Mouse (Mus musculus) MEL (cell line): ENCODE data around the gene Hist1h4n. TPM values are rescaled to one million over a fixed set of nuclear protein-coding genes. Genes with fewer than 3 reads are reported as not detected.

ENCODE experiments used
- DNase-seq: peaks from one replicate; pipeline ENCODE4 v3.0.0; 2011; ENCODE audit warnings: low read depth, low spot score
- H3K27ac ChIP-seq: 2 replicates; pipeline ENCODE4 v1.5.1; 2012; ENCODE audit warnings: low read depth, mild to moderate bottlenecking, control low read depth, low read length, moderate library complexity; ENCODE audit not compliant: control insufficient read depth
- H3K27me3 ChIP-seq, 2 experiments: fragments of 150-350 bp in 1 of 2; sonication (generic) in 1 of 2; 2 replicates each; pipeline ENCODE4 v1.6.1; 2012; ENCODE audit warnings: low read length in 2 of 2, mild to moderate bottlenecking in 2 of 2, improper control_type of control experiment in 1 of 2, moderate library complexity in 1 of 2; ENCODE audit not compliant: insufficient read depth in 2 of 2, control insufficient read depth in 1 of 2
- H3K36me3 ChIP-seq, 2 experiments: 2 replicates each; pipeline ENCODE4 v1.6.1; 2012 to 2014; ENCODE audit warnings: low read length in 2 of 2, improper control_type of control experiment in 1 of 2, inconsistent platforms in 1 of 2, mild to moderate bottlenecking in 1 of 2; ENCODE audit not compliant: insufficient read depth in 2 of 2, control insufficient read depth in 1 of 2
- H3K4me1 ChIP-seq, 2 experiments: fragments of 150-350 bp in 1 of 2; sonication (generic) in 1 of 2; 2 replicates each; pipeline ENCODE4 v1.6.1; 2012; ENCODE audit warnings: low read length in 2 of 2, improper control_type of control experiment in 1 of 2, mild to moderate bottlenecking in 1 of 2; ENCODE audit not compliant: insufficient read depth in 2 of 2, control insufficient read depth in 1 of 2
- H3K4me3 ChIP-seq, 2 experiments: fragments of 150-350 bp in 1 of 2; sonication (generic) in 1 of 2; 2 replicates each; pipeline ENCODE4 v1.5.1; 2012; ENCODE audit warnings: low read depth in 2 of 2, low read length in 2 of 2, mild to moderate bottlenecking in 2 of 2, moderate library complexity in 2 of 2, control low read depth in 1 of 2, improper control_type of control experiment in 1 of 2; ENCODE audit not compliant: control insufficient read depth in 1 of 2, insufficient read depth in 1 of 2
- H3K79me2 ChIP-seq: 2 replicates; pipeline ENCODE4 v1.6.1; 2012; ENCODE audit warnings: mild to moderate bottlenecking, low read length, moderate library complexity; ENCODE audit not compliant: control insufficient read depth, poor library complexity, insufficient read depth
- H3K9ac ChIP-seq: 2 replicates; pipeline ENCODE4 v1.6.1; 2012; ENCODE audit warnings: low read depth, mild to moderate bottlenecking, control low read depth, low read length, moderate library complexity; ENCODE audit not compliant: control insufficient read depth, poor library complexity, severe bottlenecking
- H3K9me3 ChIP-seq: fragments of 150-350 bp; sonication (generic); replicated peaks from 2 replicates; pipeline ENCODE4 v1.6.1; 2012; ENCODE audit warnings: mild to moderate bottlenecking, low read length, improper control_type of control experiment, moderate library complexity; ENCODE audit not compliant: insufficient read depth
- BHLHE40 ChIP-seq: IDR thresholded peaks from 2 replicates; pipeline ENCODE4 v1.6.1; 2012; ENCODE audit warnings: low read depth, mild to moderate bottlenecking, inconsistent platforms, low read length, improper control_type of control experiment, borderline replicate concordance
- CHD1 ChIP-seq: IDR thresholded peaks from 2 replicates; pipeline ENCODE4 v1.6.1; 2012; ENCODE audit warnings: low read depth, mild to moderate bottlenecking, inconsistent platforms, low read length, improper control_type of control experiment
- CTCF ChIP-seq, 3 experiments: IDR thresholded peaks in 2 of 3; conservative IDR thresholded peaks in 1 of 3; 2 replicates each; pipeline ENCODE4 v1.5.1; 2011 to 2012; ENCODE audit warnings: low read length in 3 of 3, low read depth in 2 of 3, mild to moderate bottlenecking in 2 of 3, improper control_type of control experiment in 1 of 3, inconsistent platforms in 1 of 3, mixed read lengths in 1 of 3, moderate library complexity in 1 of 3; ENCODE audit not compliant: control insufficient read depth in 1 of 3, insufficient read depth in 1 of 3, poor library complexity in 1 of 3, severe bottlenecking in 1 of 3
- E2F4 ChIP-seq: IDR thresholded peaks from 2 replicates; pipeline ENCODE4 v1.6.1; 2011; ENCODE audit warnings: low read depth, low read length, improper control_type of control experiment, borderline replicate concordance
- ELF1 ChIP-seq: IDR thresholded peaks from 2 replicates; pipeline ENCODE4 v1.6.1; 2014; ENCODE audit warnings: low read depth, mild to moderate bottlenecking, inconsistent platforms, low read length, improper control_type of control experiment, moderate library complexity
- EP300 ChIP-seq, 2 experiments: IDR thresholded peaks; 2 replicates each; pipeline ENCODE4 v1.6.1; 2011; ENCODE audit warnings: improper control_type of control experiment in 2 of 2, low read length in 2 of 2, low read depth in 1 of 2, mild to moderate bottlenecking in 1 of 2
- ETS1 ChIP-seq: IDR thresholded peaks from 2 replicates; pipeline ENCODE4 v1.6.1; 2012; ENCODE audit warnings: low read depth, mild to moderate bottlenecking, inconsistent platforms, low read length, improper control_type of control experiment, moderate library complexity
- GABPA ChIP-seq: IDR thresholded peaks from 2 replicates; pipeline ENCODE4 v1.6.1; 2012; ENCODE audit warnings: low read depth, mild to moderate bottlenecking, inconsistent platforms, low read length, improper control_type of control experiment, moderate library complexity
- HCFC1 ChIP-seq: IDR thresholded peaks from 2 replicates; pipeline ENCODE4 v1.6.1; 2012; ENCODE audit warnings: low read depth, mild to moderate bottlenecking, inconsistent platforms, low read length, improper control_type of control experiment, moderate library complexity
- JUND ChIP-seq: IDR thresholded peaks from 2 replicates; pipeline ENCODE4 v1.6.1; 2011; ENCODE audit warnings: low read depth, mild to moderate bottlenecking, improper control_type of control experiment, low read length
- MAFK ChIP-seq: IDR thresholded peaks from 2 replicates; pipeline ENCODE4 v1.6.1; 2011; ENCODE audit warnings: low read depth, mild to moderate bottlenecking, low read length, improper control_type of control experiment, borderline replicate concordance
- MXI1 ChIP-seq: IDR thresholded peaks from 2 replicates; pipeline ENCODE4 v1.6.1; 2011; ENCODE audit warnings: mild to moderate bottlenecking, low read depth, low read length, improper control_type of control experiment
- MYC ChIP-seq: IDR thresholded peaks from 2 replicates; pipeline ENCODE4 v1.6.1; 2011; ENCODE audit warnings: low read depth, mild to moderate bottlenecking, low read length, improper control_type of control experiment, moderate library complexity
- NELFE ChIP-seq: IDR thresholded peaks from 2 replicates; pipeline ENCODE4 v1.6.1; 2011; ENCODE audit warnings: low read depth, low read length, improper control_type of control experiment
- NRF1 ChIP-seq: IDR thresholded peaks from 2 replicates; pipeline ENCODE4 v1.6.1; 2014; ENCODE audit warnings: low read depth, mild to moderate bottlenecking, inconsistent platforms, low read length, improper control_type of control experiment, moderate library complexity; ENCODE audit not compliant: poor library complexity, insufficient read depth, severe bottlenecking
- RCOR1 ChIP-seq: IDR thresholded peaks from 2 replicates; pipeline ENCODE4 v1.6.1; 2012; ENCODE audit warnings: low read depth, mild to moderate bottlenecking, inconsistent platforms, low read length, improper control_type of control experiment
- SMC3 ChIP-seq: IDR thresholded peaks from 2 replicates; pipeline ENCODE4 v1.6.1; 2011; ENCODE audit warnings: low read depth, low read length, improper control_type of control experiment
- TAL1 ChIP-seq: IDR thresholded peaks from 2 replicates; pipeline ENCODE4 v1.6.1; 2012; ENCODE audit warnings: mild to moderate bottlenecking, inconsistent platforms, low read length, moderate library complexity, mixed read lengths
- TBP ChIP-seq: IDR thresholded peaks from 2 replicates; pipeline ENCODE4 v1.8.0; 2011; ENCODE audit warnings: low read depth, low read length, improper control_type of control experiment
- UBTF ChIP-seq: IDR thresholded peaks from 2 replicates; pipeline ENCODE4 v1.6.1; 2012; ENCODE audit warnings: low read depth, mild to moderate bottlenecking, inconsistent platforms, low read length, improper control_type of control experiment, moderate library complexity, borderline replicate concordance; ENCODE audit not compliant: insufficient read depth
- USF1 ChIP-seq: IDR thresholded peaks from 2 replicates; pipeline ENCODE4 v1.6.1; 2014; ENCODE audit warnings: low read depth, mild to moderate bottlenecking, inconsistent platforms, low read length, improper control_type of control experiment, moderate library complexity
- USF2 ChIP-seq, 2 experiments: IDR thresholded peaks; 2 replicates each; pipeline ENCODE4 v1.6.1; 2011 to 2012; ENCODE audit warnings: improper control_type of control experiment in 2 of 2, low read length in 2 of 2, borderline replicate concordance in 1 of 2, inconsistent platforms in 1 of 2, low read depth in 1 of 2, mild to moderate bottlenecking in 1 of 2; ENCODE audit not compliant: insufficient read depth in 1 of 2
- ZC3H11A ChIP-seq: IDR thresholded peaks from 2 replicates; pipeline ENCODE4 v1.6.1; 2012; ENCODE audit warnings: low read depth, mild to moderate bottlenecking, inconsistent platforms, low read length, improper control_type of control experiment
- ZMIZ1 ChIP-seq: IDR thresholded peaks from 2 replicates; pipeline ENCODE4 v1.6.1; 2012; ENCODE audit warnings: low read depth, mild to moderate bottlenecking, inconsistent platforms, low read length, improper control_type of control experiment, moderate library complexity
- ZNF384 ChIP-seq: IDR thresholded peaks from 2 replicates; pipeline ENCODE4 v1.6.1; 2012; ENCODE audit warnings: low read depth, mild to moderate bottlenecking, inconsistent platforms, low read length, improper control_type of control experiment
- polyA plus RNA-seq, 2 experiments: library from polyadenylated mRNA; stranded (reverse) in 1 of 2; unstranded in 1 of 2; fragments of >175 nt in 1 of 2; fragments of >200 nt in 1 of 2; gene quantifications; 2 replicates each; pipeline versions ENCODE4 v1.2.1 to v1.2.4; 2012; ENCODE audit warnings: low replicate concordance in 2 of 2, low read depth in 1 of 2; ENCODE audit not compliant: insufficient read length in 2 of 2, insufficient read depth in 1 of 2, missing spikeins in 1 of 2
- total RNA-seq: library from RNA; depleted of rRNA; stranded (reverse); fragments of 300-350 nt; gene quantifications from 2 replicates; pipeline ENCODE4 v1.2.3, GENCODE M21; 2012

The Hist1h4n gene
- total and polyA plus RNA-seq, 3 experiments = 9.0 to 9,853 TPM; not detected in 1

GRCm38 (mm10) chr13:21855146-21855545 lies 23.1 kb upstream of the Hist1h4n start:
- peak; percentile 87 for DNase-seq
- Histone ChIP-seq H3K9ac (no peak overlapping the region), H3K9me3 (no peaks in the 10 kb centered on the region), H3K27me3 (no peaks in the 10 kb centered on the region; a peak in 1 of 4 replicates), H3K4me1 (peaks cover 0 to 16% of the 10 kb centered on the region in 2 experiments; a peak in 2 of 4 replicates), H3K4me3 (no peak overlapping the region), H3K36me3 (peaks cover 0 to 19% of the 10 kb centered on the region in 2 experiments; a peak in 2 of 4 replicates), H3K27ac (no peak overlapping the region), H3K79me2 (no peaks in the 10 kb centered on the region)
- TF ChIP-seq UBTF (no peak), ZC3H11A (no peak), CTCF (IDR thresholded peaks at IDR 0.05 in 2 of 3, conservative IDR thresholded peaks at IDR 0.05 in 1 of 3; ENCODE audit: control insufficient read depth in 1 of 3, insufficient read depth in 1 of 3, low read depth in 2 of 3, low read length in 3 of 3, poor library complexity in 1 of 3, severe bottlenecking in 1 of 3) (no peak), CHD1 (no peak), USF2 (IDR thresholded peaks at IDR 0.05; ENCODE audit: borderline replicate concordance in 1 of 2, insufficient read depth in 1 of 2, low read depth in 1 of 2, low read length in 2 of 2) (no peak), TAL1 (no peak), MAFK (peak; percentile 97), JUND (no peak), MYC (no peak), MXI1 (no peak), USF1 (no peak), TBP (peak; percentile 99), SMC3 (no peak), NELFE (no peak), BHLHE40 (no peak), HCFC1 (no peak), E2F4 (0 out of 2 replicates have a peak, but pooled peaks have one; percentile 47), ZMIZ1 (no peak), ZNF384 (no peak), NRF1 (no peak), ETS1 (no peak), RCOR1 (no peak), ELF1 (0 out of 2 replicates have a peak, but pooled peaks have one; percentile 39), GABPA (no peak), EP300 (IDR thresholded peaks at IDR 0.05; ENCODE audit: low read depth in 1 of 2, low read length in 2 of 2) (no peak)
